Mouse (Mus musculus) kidney, embryonic 15.5 days (tissue): ENCODE data around the gene Ripor2. TPM values are rescaled to one million over a fixed set of nuclear protein-coding genes. Genes with fewer than 3 reads are reported as not detected.
A peak's percentile ranks its signal among the peaks of the same experiment; 100 is the strongest.

Experiments
- ATAC-seq: fragments of 200-750 bp; cut with Nextera tagmentation; replicated peaks from 2 replicates; pipeline ENCODE4 v1.8.0; 2017; ENCODE audit warnings: moderate TSS enrichment; ENCODE audit not compliant: low FRiP score
- H3K27ac ChIP-seq: fragments of 300-500 bp; sonication (generic); 2 replicates; pipeline ENCODE4 v1.5.1; 2015; ENCODE audit warnings: mild to moderate bottlenecking, inconsistent platforms
- H3K27me3 ChIP-seq: fragments of 300-500 bp; sonication (generic); 2 replicates; pipeline ENCODE4 v1.6.1; 2015; ENCODE audit warnings: inconsistent platforms
- H3K36me3 ChIP-seq: fragments of 300-500 bp; sonication (generic); 2 replicates; pipeline ENCODE4 v1.6.1; 2015; ENCODE audit warnings: inconsistent platforms
- H3K4me1 ChIP-seq: fragments of 300-500 bp; sonication (generic); 2 replicates; pipeline ENCODE4 v1.6.1; 2015; ENCODE audit warnings: inconsistent platforms
- H3K4me2 ChIP-seq: fragments of 300-500 bp; sonication (generic); 2 replicates; pipeline ENCODE4 v1.6.1; 2015; ENCODE audit warnings: moderate library complexity, mild to moderate bottlenecking, inconsistent platforms
- H3K4me3 ChIP-seq: fragments of 300-500 bp; sonication (generic); replicated peaks from 2 replicates; pipeline ENCODE4 v1.5.1; 2015; ENCODE audit warnings: mild to moderate bottlenecking, inconsistent platforms
- H3K9ac ChIP-seq: fragments of 300-500 bp; sonication (generic); 2 replicates; pipeline ENCODE4 v1.6.1; 2015; ENCODE audit warnings: mild to moderate bottlenecking, inconsistent platforms
- H3K9me3 ChIP-seq: fragments of 300-500 bp; sonication (generic); replicated peaks from 2 replicates; pipeline ENCODE4 v1.6.1; 2016; ENCODE audit warnings: inconsistent platforms
- WGBS: fragments of 180-500 bp; shearing (Covaris S2); methylation state at CpG from one replicate; pipeline ENCODE4 v1.1.7; 2015; ENCODE audit warnings: mixed read lengths; 5-methylcytosine and 5-hydroxymethylcytosine counted together
- polyA plus RNA-seq: library from polyadenylated mRNA; unstranded; fragments of >200 nt; fragmentation: Nextera tagmentation; extraction: Ambion mirVana; gene quantifications from 2 replicates; pipeline ENCODE4 v1.2.1, GENCODE M21; 2015

Gene Ripor2
- polyA plus RNA-seq, 1 experiment from 2014 or later, result 2.7 TPM

- no peaks in the 10 kb centered on the region for H3K9me3 ChIP-seq
- no peak for ATAC-seq
- 95% methylated on average over 1 of the region's 1 CpGs for WGBS
- H3K27ac ChIP-seq, result no peak overlapping the region
- no peak overlapping the region for H3K4me2 ChIP-seq
- peaks cover 20% of the 10 kb centered on the region for H3K4me1 ChIP-seq
- H3K36me3 ChIP-seq, result no peaks in the 10 kb centered on the region
- H3K9ac ChIP-seq, result no peak overlapping the region
- H3K4me3 ChIP-seq, result no peak overlapping the region
- H3K27me3 ChIP-seq, result no peaks in the 10 kb centered on the region
These were observed 26.7 kb downstream of the Ripor2 start for GRCm38 (mm10) chr13:24608709-24609108.

- ATAC-seq, result no peak
- 75% methylated on average over 5 of the region's 5 CpGs for WGBS
- H3K27ac ChIP-seq, result no peak overlapping the region
These were observed 28.9 kb downstream of the Ripor2 start for GRCm38 (mm10) chr13:24610883-24611282.

GRCm38 (mm10) chr13:24613031-24613430 lies 31.0 kb downstream of the Ripor2 start:
- no peaks in the 10 kb centered on the region for H3K9me3 ChIP-seq
- WGBS, result 84% methylated on average over 6 of the region's 6 CpGs
- no peak for ATAC-seq
- no peak overlapping the region for H3K9ac ChIP-seq
- no peaks in the 10 kb centered on the region for H3K36me3 ChIP-seq
- H3K4me3 ChIP-seq, result no peak overlapping the region
- no peak overlapping the region for H3K27ac ChIP-seq
- H3K4me1 ChIP-seq, result peaks cover 13% of the 10 kb centered on the region
- H3K27me3 ChIP-seq, result no peaks in the 10 kb centered on the region
- H3K4me2 ChIP-seq, result no peak overlapping the region

More at GRCm38 (mm10) chr13:24610883-24611282, 28.9 kb downstream of the Ripor2 start:
- Histone ChIP-seq H3K4me2 (no peak overlapping the region), H3K9me3 (no peaks in the 10 kb centered on the region), H3K4me3 (no peak overlapping the region), H3K27me3 (no peaks in the 10 kb centered on the region), H3K4me1 (peaks cover under 1% of the 10 kb centered on the region; the same call in 1 of the 2 replicates), H3K36me3 (no peaks in the 10 kb centered on the region), H3K9ac (no peak overlapping the region)

- ATAC-seq, result no peak
- peaks cover 17% of the 10 kb centered on the region for H3K4me1 ChIP-seq
- no peak overlapping the region for H3K4me2 ChIP-seq
- no peak overlapping the region for H3K27ac ChIP-seq
- H3K36me3 ChIP-seq, result no peaks in the 10 kb centered on the region
- no peaks in the 10 kb centered on the region for H3K27me3 ChIP-seq
- WGBS, result 75% methylated on average over 3 of the region's 3 CpGs
- no peak overlapping the region for H3K9ac ChIP-seq
- H3K9me3 ChIP-seq, result no peaks in the 10 kb centered on the region
- H3K4me3 ChIP-seq, result no peak overlapping the region
These were observed 31.4 kb downstream of the Ripor2 start for GRCm38 (mm10) chr13:24613433-24613832.

- no peak for ATAC-seq
- Histone ChIP-seq H3K9ac (no peak overlapping the region), H3K4me1 (peaks cover 18% of the 10 kb centered on the region), H3K9me3 (no peaks in the 10 kb centered on the region), H3K27ac (no peak overlapping the region), H3K36me3 (no peaks in the 10 kb centered on the region), H3K27me3 (no peaks in the 10 kb centered on the region), H3K4me2 (no peak overlapping the region), H3K4me3 (no peak overlapping the region)
- 70% methylated on average over 10 of the region's 10 CpGs for WGBS
These were observed 32.2 kb downstream of the Ripor2 start for GRCm38 (mm10) chr13:24613927-24614780.

- no peak for ATAC-seq
- Histone ChIP-seq H3K27ac (no peak overlapping the region), H3K9me3 (no peaks in the 10 kb centered on the region), H3K4me1 (peaks cover 34% of the 10 kb centered on the region), H3K4me2 (no peak overlapping the region), H3K4me3 (no peak overlapping the region), H3K9ac (no peak overlapping the region), H3K36me3 (no peaks in the 10 kb centered on the region), H3K27me3 (no peaks in the 10 kb centered on the region)
- WGBS, result 74% methylated on average over 9 of the region's 9 CpGs
These were observed 34.1 kb downstream of the Ripor2 start for GRCm38 (mm10) chr13:24615921-24616565.

DNA sequence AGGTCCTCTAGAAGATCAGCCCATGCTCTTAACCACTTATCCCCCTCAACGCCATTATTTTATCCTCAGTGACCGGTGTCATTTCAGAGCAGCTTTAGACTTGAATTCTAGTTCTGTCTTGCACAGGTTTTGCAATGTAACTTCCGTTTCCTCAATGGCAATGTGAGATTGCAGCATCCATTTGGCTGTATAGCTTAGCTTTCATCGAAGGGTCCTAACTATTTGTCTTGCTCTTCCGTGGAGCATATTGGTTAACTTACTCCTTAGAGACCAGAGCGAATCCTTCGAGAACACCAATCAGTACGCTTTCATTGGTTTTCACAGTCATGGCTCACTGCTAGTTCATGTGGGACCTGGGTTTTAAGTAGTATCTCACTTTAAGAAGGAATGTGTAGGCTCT lies 34.7 kb downstream of the Ripor2 start:
- WGBS, result 88% methylated on average over 8 of the region's 8 CpGs
- H3K27me3 ChIP-seq, result no peaks in the 10 kb centered on the region
- ATAC-seq, result no peak

DNA sequence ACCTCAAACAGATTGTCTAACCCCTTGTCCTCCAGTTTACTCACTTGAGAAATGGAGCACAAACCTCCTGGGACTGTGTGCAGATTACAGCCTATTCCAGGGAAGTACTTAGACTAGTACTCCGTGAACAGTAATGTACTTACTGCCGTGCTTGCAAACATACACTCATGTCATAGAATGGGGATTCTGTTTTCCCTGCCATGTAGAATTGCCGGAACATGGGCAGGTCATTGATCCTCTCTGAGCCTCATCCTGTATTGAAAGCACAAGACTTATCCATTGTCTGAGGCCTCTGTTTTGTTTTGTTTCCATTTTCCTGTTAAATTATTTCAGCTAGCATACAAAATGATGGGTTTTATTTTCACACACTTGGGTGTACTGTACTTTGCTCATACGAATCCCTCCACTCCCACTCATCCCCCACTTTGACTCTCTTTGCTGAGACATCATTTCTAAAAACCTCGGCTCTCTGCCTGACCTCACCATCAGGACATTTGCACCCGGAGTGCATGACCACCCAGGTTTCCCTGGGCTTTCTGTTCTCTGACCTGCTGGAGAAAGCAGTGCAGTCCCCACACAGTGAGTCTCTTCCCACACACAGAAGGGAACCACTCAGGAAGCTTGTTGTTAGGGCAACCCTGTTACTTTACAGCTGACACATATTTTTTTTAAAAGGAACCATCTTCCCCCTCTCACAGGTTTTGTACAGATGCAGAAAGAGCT lies 35.2 kb downstream of the Ripor2 start:
- no peak overlapping the region for H3K9ac ChIP-seq
- 47% methylated on average over 6 of the region's 6 CpGs for WGBS
- peaks cover 38% of the 10 kb centered on the region for H3K4me1 ChIP-seq
- peak overlapping the region; percentile 59; the same call in 1 of the 2 replicates for H3K27ac ChIP-seq
- no peaks in the 10 kb centered on the region for H3K9me3 ChIP-seq
- no peaks in the 10 kb centered on the region for H3K27me3 ChIP-seq
- no peaks in the 10 kb centered on the region for H3K36me3 ChIP-seq
- no peak overlapping the region for H3K4me2 ChIP-seq
- no peak overlapping the region for H3K4me3 ChIP-seq
- ATAC-seq, result no peak

More for the DNA sequence above, 34.7 kb downstream of the Ripor2 start:
- no peak overlapping the region for H3K4me2 ChIP-seq
- H3K36me3 ChIP-seq, result no peaks in the 10 kb centered on the region
- no peaks in the 10 kb centered on the region for H3K9me3 ChIP-seq
- H3K9ac ChIP-seq, result no peak overlapping the region
- H3K4me1 ChIP-seq, result peaks cover 38% of the 10 kb centered on the region
- no peak overlapping the region for H3K27ac ChIP-seq
- H3K4me3 ChIP-seq, result no peak overlapping the region

- H3K27me3 ChIP-seq, result no peaks in the 10 kb centered on the region
- 50% methylated on average over 2 of the region's 2 CpGs for WGBS
- ATAC-seq, result no peak
- no peaks in the 10 kb centered on the region for H3K9me3 ChIP-seq
- H3K4me2 ChIP-seq, result no peak overlapping the region
- H3K4me3 ChIP-seq, result no peak overlapping the region
- H3K27ac ChIP-seq, result peak overlapping the region; percentile 59; the same call in 1 of the 2 replicates
- peaks cover 38% of the 10 kb centered on the region for H3K4me1 ChIP-seq
- no peak overlapping the region for H3K9ac ChIP-seq
- H3K36me3 ChIP-seq, result no peaks in the 10 kb centered on the region
These were observed 35.8 kb downstream of the Ripor2 start for GRCm38 (mm10) chr13:24617799-24618130.

DNA sequence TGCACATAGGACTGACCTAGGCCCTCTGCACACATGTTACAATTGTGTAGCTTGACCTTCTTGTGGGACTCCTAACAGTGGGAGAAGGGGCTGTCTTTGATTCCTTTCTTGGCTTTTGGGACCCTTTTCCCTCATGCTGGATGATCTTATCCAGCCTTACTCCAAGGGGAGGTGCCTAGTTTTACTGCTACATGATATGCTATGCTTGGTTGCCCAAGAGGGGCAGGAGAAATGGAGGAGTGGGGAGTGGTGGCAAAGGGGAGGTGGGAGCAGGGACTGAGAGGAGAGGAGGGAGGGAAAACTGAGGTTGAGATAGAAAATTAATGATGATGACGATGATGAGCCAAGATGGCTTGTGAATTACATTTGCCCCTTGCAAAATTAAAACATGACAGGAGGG lies 37.7 kb downstream of the Ripor2 start:
- Histone ChIP-seq H3K27ac (peak overlapping the region; percentile 84), H3K4me1 (peaks cover 38% of the 10 kb centered on the region), H3K9me3 (no peaks in the 10 kb centered on the region), H3K27me3 (no peaks in the 10 kb centered on the region), H3K9ac (no peak overlapping the region), H3K4me3 (no peak overlapping the region), H3K4me2 (no peak overlapping the region), H3K36me3 (no peaks in the 10 kb centered on the region)
- peak; percentile 52; the same call in 1 of the 2 replicates for ATAC-seq
- WGBS, result 32% methylated on average over 1 of the region's 1 CpGs

DNA sequence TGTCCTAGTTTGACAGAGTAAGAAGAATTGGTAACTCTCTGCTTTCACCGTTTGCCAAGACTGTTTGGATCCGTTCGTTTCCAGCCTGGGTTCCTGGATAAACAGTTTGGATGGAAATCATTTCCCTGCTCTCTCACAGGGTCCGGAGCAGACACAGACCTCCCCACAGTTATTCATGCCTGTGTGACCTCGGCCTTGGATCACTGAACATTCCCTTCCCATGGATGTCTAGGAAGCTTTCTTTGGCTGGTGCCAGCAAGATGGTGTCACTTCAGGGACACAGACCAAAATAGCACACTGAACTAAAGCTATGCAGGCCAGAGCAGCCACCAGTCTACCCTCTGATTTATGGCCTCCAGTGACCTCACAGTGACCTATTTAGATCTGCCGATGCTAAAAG lies 38.5 kb downstream of the Ripor2 start:
- no peak overlapping the region for H3K4me2 ChIP-seq
- ATAC-seq, result peak; percentile 87

GRCm38 (mm10) chr13:24623631-24624030 lies 41.6 kb downstream of the Ripor2 start:
- ATAC-seq, result no peak
- WGBS, result 64% methylated on average over 4 of the region's 4 CpGs
- H3K9ac ChIP-seq, result no peak overlapping the region

More for the DNA sequence above, 38.5 kb downstream of the Ripor2 start:
- Histone ChIP-seq H3K9me3 (no peaks in the 10 kb centered on the region), H3K27me3 (no peaks in the 10 kb centered on the region), H3K9ac (no peak overlapping the region), H3K4me1 (peaks cover 38% of the 10 kb centered on the region), H3K4me3 (no peak overlapping the region), H3K27ac (peak overlapping the region; percentile 84), H3K36me3 (no peaks in the 10 kb centered on the region)
- WGBS, result 5% methylated on average over 6 of the region's 6 CpGs

More at GRCm38 (mm10) chr13:24623631-24624030, 41.6 kb downstream of the Ripor2 start:
- no peak overlapping the region for H3K4me3 ChIP-seq
- no peaks in the 10 kb centered on the region for H3K9me3 ChIP-seq
- H3K36me3 ChIP-seq, result no peaks in the 10 kb centered on the region
- H3K4me1 ChIP-seq, result peaks cover 20% of the 10 kb centered on the region
- H3K4me2 ChIP-seq, result no peak overlapping the region
- no peaks in the 10 kb centered on the region for H3K27me3 ChIP-seq
- no peak overlapping the region for H3K27ac ChIP-seq
